Mouse (Mus musculus): Measurements from ENCODE around the gene Prpf38b.
"Not testable (repeated sequence)": the region's sequence is repeated elsewhere in the genome, so short reads cannot be mapped to it uniquely, and the experiment has no call there.

The Prpf38b gene

GRCm38 (mm10) chr3:108900681-108901080, 10.8 kb downstream of the Prpf38b start:
- no peak for ATAC-seq (ENCODE audit: low TSS enrichment)

DNA sequence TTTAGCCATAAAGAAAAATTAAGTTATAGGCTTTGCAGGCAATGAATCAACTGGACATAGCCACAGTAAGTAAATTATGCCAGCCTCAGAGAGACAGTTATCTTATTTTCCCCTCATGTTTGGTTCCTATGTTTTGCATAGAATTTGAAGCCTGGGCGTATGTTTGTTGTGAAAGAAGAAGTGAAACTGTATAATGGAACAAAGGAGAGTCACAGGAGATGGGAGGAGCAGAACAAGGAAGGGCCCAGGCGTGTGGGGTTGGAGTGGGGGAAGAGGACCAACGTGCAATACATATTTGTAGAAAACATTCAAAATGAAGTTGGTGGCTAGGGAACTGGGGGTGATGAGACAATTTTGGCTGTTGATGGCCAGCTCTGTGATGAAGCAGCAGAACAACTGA, 11.4 kb downstream of the Prpf38b start:
- ATAC-seq (ENCODE audit: low TSS enrichment) = no peak; the same call in 1 of the 2 replicates

- ATAC-seq (ENCODE audit: low TSS enrichment) = no peak
Observed at GRCm38 (mm10) chr3:108898640-108899039, 12.9 kb downstream of the Prpf38b start.

GRCm38 (mm10) chr3:108892914-108893313, 18.6 kb downstream of the Prpf38b start:
- ATAC-seq (ENCODE audit: low TSS enrichment) = no peak

GRCm38 (mm10) chr3:108892080-108892479, 19.4 kb downstream of the Prpf38b start:
- no peak for ATAC-seq (ENCODE audit: low TSS enrichment)

DNA sequence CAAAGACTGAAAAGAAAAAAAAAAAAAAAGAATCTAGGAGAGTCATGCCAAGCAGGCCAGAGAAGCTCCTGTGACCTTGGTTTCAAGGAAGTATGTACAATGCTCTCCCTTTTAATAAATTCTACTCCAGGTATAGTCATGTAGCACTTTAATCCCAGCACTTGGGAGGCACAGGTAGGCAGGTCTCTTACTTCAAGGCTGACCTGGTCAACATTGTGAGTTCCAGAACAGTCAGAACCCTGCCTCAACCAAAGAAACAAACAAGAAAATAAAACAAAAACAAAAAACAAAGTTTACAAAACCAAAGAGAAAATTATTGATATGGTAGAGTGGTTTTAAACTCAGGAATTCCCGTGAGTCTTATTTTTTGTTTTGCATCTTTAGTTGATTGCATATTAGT, 21.6 kb downstream of the Prpf38b start, which contains the start of gene Fndc7:
TSS of gene Fndc7 (minus strand) at position 101 of the 400 bp plus-strand sequence.
- ATAC-seq (ENCODE audit: low TSS enrichment) = no peak

GRCm38 (mm10) chr3:108887618-108887975, 23.9 kb downstream of the Prpf38b start:
- no peak for ATAC-seq (ENCODE audit: low TSS enrichment)

DNA sequence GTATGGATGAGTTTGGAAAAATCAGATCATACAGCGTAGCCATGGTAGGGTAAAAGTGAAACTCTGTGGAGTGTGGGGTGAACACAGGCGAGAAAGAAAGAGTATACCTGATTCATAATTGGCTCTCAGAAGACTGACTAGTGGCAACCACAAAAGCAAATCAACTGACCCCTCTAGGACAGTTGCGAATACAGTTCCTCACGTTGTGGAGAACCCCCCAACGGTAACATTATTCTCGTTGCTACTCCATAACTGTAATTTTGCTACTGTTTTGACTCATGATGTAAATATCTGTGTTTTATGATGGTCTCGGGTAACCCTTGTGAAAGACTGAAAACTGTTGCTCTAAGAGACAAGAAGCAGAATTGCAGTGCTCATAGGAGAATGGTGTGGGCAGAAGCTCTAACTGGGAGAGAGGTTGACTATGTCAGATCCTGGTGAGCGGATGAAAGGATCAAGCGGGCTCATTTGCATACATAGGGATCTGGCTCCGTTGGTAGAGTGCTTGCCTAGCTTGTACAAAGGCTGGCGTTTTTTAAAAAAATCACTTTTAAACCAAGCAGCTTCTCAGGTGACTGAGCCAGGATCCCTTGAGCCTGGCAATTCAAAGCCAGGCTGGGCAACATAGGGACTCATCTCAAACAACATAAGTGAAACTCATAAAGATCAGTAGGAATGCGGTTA, 24.5 kb downstream of the Prpf38b start:
- ATAC-seq (ENCODE audit: low TSS enrichment) = no peak

- ATAC-seq (ENCODE audit: low TSS enrichment) = no peak
Observed at GRCm38 (mm10) chr3:108885686-108886530, 25.6 kb downstream of the Prpf38b start.

DNA sequence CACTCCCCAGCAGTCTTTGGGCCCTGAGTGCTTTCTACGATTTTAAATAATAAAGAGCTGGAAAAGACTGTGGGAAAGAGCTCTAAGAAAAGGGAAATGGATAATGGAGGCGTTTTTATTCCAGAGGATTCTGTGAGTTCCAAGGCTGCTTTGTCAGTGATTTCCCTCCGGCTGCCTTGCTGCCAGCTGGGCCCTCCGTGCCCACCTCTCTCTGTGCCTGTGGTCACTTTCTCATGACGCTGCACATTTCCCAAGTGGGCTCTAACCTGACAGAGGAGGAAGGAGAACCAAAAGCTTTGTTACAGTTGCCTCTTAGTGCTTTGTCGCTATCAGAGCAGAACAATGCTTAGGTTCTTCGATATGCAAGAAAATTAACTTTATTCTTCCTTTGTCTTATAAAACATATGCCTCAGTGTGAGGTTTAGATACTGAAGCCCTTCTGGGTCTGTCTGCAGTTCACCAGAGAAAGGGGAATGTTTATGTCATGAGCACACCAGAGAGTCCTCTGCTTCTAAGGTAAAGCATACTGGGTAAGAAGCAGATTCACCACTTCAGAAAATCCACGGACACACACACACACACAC, 26.7 kb downstream of the Prpf38b start:
- ATAC-seq (ENCODE audit: low TSS enrichment) = no peak

DNA sequence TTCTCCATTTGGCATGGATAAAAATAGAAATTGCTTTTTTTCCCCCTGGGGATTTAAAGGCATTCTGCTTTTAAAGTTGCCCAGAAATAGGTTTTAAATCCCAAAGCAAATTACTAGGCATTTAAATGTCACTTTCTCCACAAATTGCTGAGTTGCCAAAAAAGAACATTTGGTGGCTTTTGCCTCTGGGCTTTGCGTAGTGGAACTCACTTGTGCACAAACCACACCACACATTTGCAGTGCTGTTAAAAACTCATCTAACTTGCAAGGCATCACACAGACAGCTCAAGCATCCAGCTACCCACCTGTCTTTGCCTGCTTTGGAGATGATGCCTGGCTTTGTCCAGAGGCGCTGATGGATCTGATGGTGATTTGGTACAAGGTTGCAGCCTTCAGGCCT, 28.5 kb downstream of the Prpf38b start:
- ATAC-seq (ENCODE audit: low TSS enrichment) = peak; percentile 68

GRCm38 (mm10) chr3:108881873-108882272, 29.7 kb downstream of the Prpf38b start:
- not testable (repeated sequence) for ATAC-seq (ENCODE audit: low TSS enrichment)

DNA sequence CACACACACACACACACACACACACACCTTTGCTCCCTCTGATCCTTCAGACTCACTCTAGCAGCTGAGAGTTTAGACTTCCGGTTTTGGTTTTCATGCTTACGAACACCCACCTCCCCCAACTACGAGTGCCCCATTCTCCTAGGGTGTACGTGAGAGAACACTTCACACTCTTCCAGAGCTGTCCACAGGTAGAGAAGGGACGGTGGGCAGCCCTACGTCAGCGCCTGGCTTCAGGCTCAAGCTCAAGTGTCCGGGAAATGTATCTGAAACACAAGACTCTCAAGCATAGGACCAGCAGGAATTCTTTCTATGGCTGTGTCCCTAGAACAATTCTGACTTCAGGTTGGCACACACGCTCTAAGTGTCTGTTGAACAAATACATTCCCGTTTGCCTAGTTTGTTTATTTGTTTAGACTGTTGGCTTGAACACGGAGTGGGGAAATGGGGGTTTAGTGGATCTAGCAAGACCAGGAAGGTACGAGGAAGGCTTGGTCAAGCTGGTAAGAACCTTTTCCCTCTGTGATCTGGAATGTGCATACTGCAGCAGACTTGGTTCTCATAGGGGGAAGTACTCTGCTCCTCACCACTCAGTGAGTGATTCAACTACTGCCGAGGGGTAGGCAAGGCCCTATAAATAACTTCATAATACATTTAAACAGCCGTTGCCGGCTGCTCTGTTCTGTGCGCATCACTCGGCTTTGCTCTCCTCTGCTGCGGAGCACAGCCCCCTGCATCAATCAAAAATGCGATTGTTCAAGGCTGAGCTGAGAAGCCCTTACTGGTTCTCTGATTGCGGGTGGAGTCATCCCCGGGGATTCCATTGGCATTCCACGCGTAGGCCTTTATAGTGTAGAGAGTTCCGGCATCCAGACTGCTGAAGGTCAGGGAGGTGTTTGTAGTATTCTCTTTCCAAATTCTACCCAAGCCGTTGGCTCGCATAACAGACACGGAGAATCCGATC, 30.7 kb downstream of the Prpf38b start:
- ATAC-seq (ENCODE audit: low TSS enrichment) = peak; percentile 70

- peak; percentile 57; the same call in 1 of the 2 replicates for ATAC-seq (ENCODE audit: low TSS enrichment)
Observed at GRCm38 (mm10) chr3:108879836-108880435, 31.6 kb downstream of the Prpf38b start.

- ATAC-seq (ENCODE audit: low TSS enrichment) = no peak
Observed at GRCm38 (mm10) chr3:108879129-108879528, 32.4 kb downstream of the Prpf38b start.

- ATAC-seq (ENCODE audit: low TSS enrichment) = no peak
Observed at GRCm38 (mm10) chr3:108870631-108871030, 40.9 kb downstream of the Prpf38b start.

GRCm38 (mm10) chr3:108867449-108867848, 44.1 kb downstream of the Prpf38b start:
- ATAC-seq (ENCODE audit: low TSS enrichment) = no peak

GRCm38 (mm10) chr3:108865676-108866075, 45.9 kb downstream of the Prpf38b start:
- ATAC-seq (ENCODE audit: low TSS enrichment) = no peak

DNA sequence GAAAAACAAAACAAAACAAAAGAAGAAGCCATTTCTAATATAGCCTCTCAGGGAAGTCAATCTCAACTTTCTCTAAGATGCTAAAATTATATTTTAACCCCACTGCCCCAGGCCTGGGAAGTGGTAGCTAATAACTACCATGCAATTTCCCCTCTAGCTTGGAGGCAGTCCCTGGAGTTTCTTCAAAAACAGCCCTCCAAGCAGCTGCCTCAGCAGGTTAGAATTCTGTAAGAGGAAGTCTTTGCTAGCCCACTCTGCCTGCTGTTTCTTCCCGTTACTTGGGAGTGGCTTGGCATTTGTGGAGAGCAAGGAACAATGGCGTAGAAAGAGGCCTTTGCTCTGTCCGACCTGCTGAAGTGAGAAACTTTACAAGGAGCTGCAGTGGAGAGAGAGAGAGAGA, 46.4 kb downstream of the Prpf38b start:
- no peak for ATAC-seq (ENCODE audit: low TSS enrichment)

DNA sequence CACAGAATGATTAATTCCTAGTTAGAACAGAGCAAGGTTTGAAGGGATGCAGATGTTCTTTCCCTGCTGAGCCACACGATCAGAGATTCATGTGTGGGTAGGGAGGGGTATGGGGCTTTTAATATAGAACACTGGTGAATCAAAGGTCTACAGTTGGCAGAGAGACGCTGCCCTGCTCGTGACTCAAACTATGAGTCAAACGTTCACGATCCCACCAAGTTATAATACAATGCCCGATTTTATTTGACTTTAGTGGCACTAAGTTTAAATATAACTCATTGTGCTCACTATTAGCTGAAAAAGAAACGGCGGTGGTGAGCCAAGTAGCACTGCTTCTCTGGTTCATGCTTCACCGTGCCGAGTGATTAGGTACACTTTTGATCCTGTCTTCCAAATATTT, 48.4 kb downstream of the Prpf38b start:
- ATAC-seq (ENCODE audit: low TSS enrichment) = no peak

DNA sequence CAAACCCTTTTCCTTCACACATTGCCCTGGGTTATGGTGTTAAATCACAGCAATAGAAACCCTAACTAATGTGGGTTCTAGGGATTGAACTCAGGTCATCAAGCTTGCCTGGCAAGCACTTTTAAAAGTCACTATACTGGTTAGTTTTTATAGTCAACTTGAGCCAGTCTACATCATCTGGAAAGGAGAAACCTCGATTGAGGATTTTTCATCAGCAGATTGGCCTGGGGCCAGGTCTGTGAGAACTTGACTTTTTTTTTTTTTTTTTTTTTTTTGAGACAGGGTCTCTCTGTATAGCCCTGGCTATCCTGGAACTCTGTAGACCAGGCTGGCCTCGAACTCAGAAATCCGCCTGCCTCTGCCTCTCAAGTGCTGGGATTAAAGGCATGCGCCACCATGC, 49.2 kb downstream of the Prpf38b start:
- not testable (repeated sequence) for ATAC-seq (ENCODE audit: low TSS enrichment)

Measured in frontal cortex, adult (tissue).